ENCODE assay signal across 8 mouse cellular contexts in the genomic region with DNA sequence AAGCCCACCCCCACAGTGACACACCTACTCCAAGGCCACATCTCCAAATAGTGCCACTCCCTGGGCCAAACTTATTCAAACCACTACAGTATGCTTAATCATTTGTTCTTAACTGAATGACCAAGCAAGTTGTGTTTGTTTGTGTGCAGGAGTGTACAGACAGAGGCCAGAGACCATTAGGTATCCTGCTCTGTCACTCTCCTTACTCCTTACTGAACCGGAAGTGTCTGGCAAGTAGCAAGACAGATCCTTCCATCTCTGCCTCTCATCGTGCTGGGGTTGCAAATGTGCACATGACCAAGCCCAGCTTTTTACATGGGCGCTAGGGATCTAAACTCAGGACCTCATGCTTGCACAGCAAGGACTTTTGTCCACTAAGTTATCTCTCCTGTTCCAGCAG. TPM values are rescaled to one million over a fixed set of nuclear protein-coding genes. Genes with fewer than 3 reads are reported as not detected.
DNase-seq lines count a peak whose midpoint lies in the region; ATAC-seq lines count a peak whose summit lies in the region.

No protein-coding gene starts in this region.

- no peak for ATAC-seq in forebrain, embryonic 15.5 days (replicated peaks)
- no peak for ATAC-seq in forebrain, embryonic 16.5 days
- ATAC-seq in lung, embryonic 15.5 days (ENCODE audit: borderline replicate concordance, extremely low read depth, low FRiP score, low TSS enrichment) = no peak
- no peak for ATAC-seq in neural tube, embryonic 13.5 days (ENCODE audit: low read depth)
- ATAC-seq in granulocyte monocyte progenitor cell, adult 5-6 weeks (replicated peaks; ENCODE audit: poor library complexity, severe bottlenecking) = no peak

- 0 out of 2 replicates have a peak overlapping the region, but pooled peaks have one; percentile 89 for H3K27ac ChIP-seq in forebrain, embryonic 15.5 days (replicated peaks)
- H3K27ac ChIP-seq in forebrain, embryonic 16.5 days (ENCODE audit: low read length) = no peak overlapping the region
- H3K27ac ChIP-seq in lung, embryonic 15.5 days = peak overlapping the region; percentile 89
- no peak overlapping the region for H3K27ac ChIP-seq in neural tube, embryonic 13.5 days (replicated peaks)

- no peak overlapping the region for H3K4me2 ChIP-seq in forebrain, embryonic 15.5 days (replicated peaks)
- no peak overlapping the region for H3K4me2 ChIP-seq in forebrain, embryonic 16.5 days (ENCODE audit: low read length)
- H3K4me2 ChIP-seq in lung, embryonic 15.5 days = peak overlapping the region; percentile 82; the same call in 1 of the 2 replicates
- H3K4me2 ChIP-seq in neural tube, embryonic 13.5 days = peak overlapping the region; percentile 72; the same call in 1 of the 2 replicates

- no peak overlapping the region for H3K4me3 ChIP-seq in forebrain, embryonic 15.5 days
- no peak overlapping the region for H3K4me3 ChIP-seq in forebrain, embryonic 16.5 days (replicated peaks; ENCODE audit: low read length)
- H3K4me3 ChIP-seq in lung, embryonic 15.5 days = no peak overlapping the region
- no peak overlapping the region for H3K4me3 ChIP-seq in neural tube, embryonic 13.5 days

- H3K27me3 ChIP-seq in forebrain, embryonic 15.5 days = no peaks in the 10 kb centered on the region
- no peaks in the 10 kb centered on the region for H3K27me3 ChIP-seq in forebrain, embryonic 16.5 days (replicated peaks; ENCODE audit: control insufficient read depth, insufficient read depth, low read length)
- no peaks in the 10 kb centered on the region for H3K27me3 ChIP-seq in lung, embryonic 15.5 days
- no peaks in the 10 kb centered on the region for H3K27me3 ChIP-seq in neural tube, embryonic 13.5 days

- H3K9ac ChIP-seq in forebrain, embryonic 15.5 days (replicated peaks) = no peak overlapping the region
- H3K9ac ChIP-seq in forebrain, embryonic 16.5 days (replicated peaks; ENCODE audit: low read depth, low read length) = no peak overlapping the region
- H3K9ac ChIP-seq in lung, embryonic 15.5 days = no peak overlapping the region
- H3K9ac ChIP-seq in neural tube, embryonic 13.5 days = 0 out of 2 replicates have a peak overlapping the region, but pooled peaks have one; percentile 95

- H3K9me3 ChIP-seq in forebrain, embryonic 15.5 days = no peaks in the 10 kb centered on the region
- H3K9me3 ChIP-seq in forebrain, embryonic 16.5 days (ENCODE audit: control insufficient read depth, low read length) = no peaks in the 10 kb centered on the region
- no peaks in the 10 kb centered on the region for H3K9me3 ChIP-seq in lung, embryonic 15.5 days
- H3K9me3 ChIP-seq in neural tube, embryonic 13.5 days = no peaks in the 10 kb centered on the region

- no peak for DNase-seq in lung, postnatal 25 days (ENCODE audit: low spot score)
- peak; percentile 4 to 6 for DNase-seq in cerebellum, postnatal 10 days
- no peak for DNase-seq in embryo, embryonic 10 days (ENCODE audit: low spot score)

- no peaks in the 10 kb centered on the region for H3K36me3 ChIP-seq in forebrain, embryonic 15.5 days
- no peaks in the 10 kb centered on the region for H3K36me3 ChIP-seq in forebrain, embryonic 16.5 days (ENCODE audit: control insufficient read depth, insufficient read depth)
- H3K36me3 ChIP-seq in lung, embryonic 15.5 days = no peaks in the 10 kb centered on the region
- H3K36me3 ChIP-seq in neural tube, embryonic 13.5 days = no peaks in the 10 kb centered on the region

- WGBS in forebrain, embryonic 15.5 days = 83% methylated on average over 3 of the region's 3 CpGs
- 77% methylated on average over 3 of the region's 3 CpGs for whole genome bisulfite sequencing in forebrain, embryonic 16.5 days
- WGBS in lung, embryonic 15.5 days = 75% methylated on average over 3 of the region's 3 CpGs
- 79% methylated on average over 3 of the region's 3 CpGs for WGBS in neural tube, embryonic 13.5 days

- peaks cover 13% of the 10 kb centered on the region for H3K4me1 ChIP-seq in forebrain, embryonic 15.5 days
- peaks cover 13% of the 10 kb centered on the region for H3K4me1 ChIP-seq in forebrain, embryonic 16.5 days (replicated peaks; ENCODE audit: control insufficient read depth, insufficient read depth, low read length)
- H3K4me1 ChIP-seq in lung, embryonic 15.5 days = peaks cover 14% of the 10 kb centered on the region; the same call in 1 of the 2 replicates
- peaks cover 18% of the 10 kb centered on the region for H3K4me1 ChIP-seq in neural tube, embryonic 13.5 days (replicated peaks)

RNA-seq across cellular contexts. Expression of a gene that starts 1.1 kb away (rescaled TPM):
- 30.1 and 33.6 TPM in 2 replicates for polyA plus RNA-seq in forebrain, embryonic 15.5 days (2015; fragmentation: Nextera tagmentation; extraction: Ambion mirVana)
- polyA plus RNA-seq in forebrain, embryonic 16.5 days (2015; fragmentation: Nextera tagmentation; extraction: Ambion mirVana) = 31.6 and 32.9 TPM in 2 replicates
- 49.1 and 53.0 TPM in 2 replicates for polyA plus RNA-seq in lung, embryonic 15.5 days (2015; fragmentation: Nextera tagmentation; extraction: Ambion mirVana)
- 26.1 and 30.2 TPM in 2 replicates for polyA plus RNA-seq in neural tube, embryonic 13.5 days (2015; fragmentation: Nextera tagmentation; extraction: Ambion mirVana)
- 7.8 and 17.7 TPM in 2 replicates for total RNA-seq in granulocyte monocyte progenitor cell, adult 5-6 weeks (2014; fragmentation: Nextera tagmentation)
- total RNA-seq in granulocyte monocyte progenitor cell, adult 5-6 weeks (2017) = 7.4 and 9.4 TPM in 2 replicates

Comparison
In these comparisons a context has a peak if more than half of its experiments do, and no peak if none do; other contexts are left out.
1. H3K27ac ChIP-seq: peak in forebrain, embryonic 15.5 days (single experiment) and lung, embryonic 15.5 days (single experiment); none in forebrain, embryonic 16.5 days (single experiment) and neural tube, embryonic 13.5 days (single experiment).
2. H3K4me2 ChIP-seq: peak in lung, embryonic 15.5 days (single experiment) and neural tube, embryonic 13.5 days (single experiment); none in forebrain, embryonic 15.5 days (single experiment) and forebrain, embryonic 16.5 days (single experiment).
3. DNase-seq: peak in cerebellum, postnatal 10 days (2 of 2); none in lung, postnatal 25 days (single experiment) and embryo, embryonic 10 days (single experiment).